Mouse (Mus musculus): ENCODE results near the gene Pkd1l3.

Gene Pkd1l3

GRCm38 (mm10) chr8:109705320-109706075, 91.2 kb downstream of the Pkd1l3 start, which contains the start of gene Zfp821:
Gene Zfp821, plus strand, starts transcription at chr8:109705546.
- peak; percentile 90 to 94 for DNase-seq

DNA sequence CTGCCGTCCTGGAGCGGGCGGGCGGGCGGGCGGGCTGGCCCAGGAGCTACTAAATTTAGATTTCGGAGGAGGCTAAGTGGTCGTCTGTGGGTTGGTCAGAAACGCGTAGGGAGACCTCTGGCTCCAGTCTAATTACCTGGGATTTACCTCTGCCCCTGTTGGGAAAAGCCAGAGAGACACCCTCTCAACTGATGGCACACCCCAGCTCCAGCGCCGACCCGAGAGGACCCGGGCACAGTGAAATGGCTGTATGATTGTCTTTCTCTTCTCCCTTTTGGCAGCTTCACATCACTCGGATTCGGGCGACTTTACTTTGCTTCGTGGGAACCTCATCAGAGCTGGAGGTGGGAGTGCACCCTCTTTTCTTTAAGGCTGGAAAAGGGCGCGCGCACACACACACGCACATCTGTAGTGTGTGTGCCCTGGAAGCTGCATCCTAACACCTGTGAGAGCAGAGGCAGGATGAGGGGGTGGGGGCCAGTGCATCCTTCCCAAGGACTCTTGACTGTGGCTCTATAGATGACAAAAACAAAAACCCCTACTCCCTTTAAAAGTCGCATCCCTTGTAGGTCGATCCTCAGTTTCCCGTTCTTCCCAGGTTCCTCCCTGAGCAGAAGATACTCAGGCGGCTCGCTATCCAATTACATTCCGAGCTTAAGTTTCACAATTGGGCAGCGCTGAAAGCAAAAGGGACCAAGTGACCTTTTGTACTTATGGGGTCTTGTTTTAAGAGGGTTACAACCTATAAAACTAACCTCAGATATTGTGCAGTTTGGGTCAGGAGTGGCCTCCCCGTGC, 92.0 kb downstream of the Pkd1l3 start:
- DNase-seq, result peak in 1 of 2 experiments; percentile 25

- DNase-seq, result peak; percentile 75 to 85
Measured at GRCm38 (mm10) chr8:109706874-109707237, 92.5 kb downstream of the Pkd1l3 start.

DNA sequence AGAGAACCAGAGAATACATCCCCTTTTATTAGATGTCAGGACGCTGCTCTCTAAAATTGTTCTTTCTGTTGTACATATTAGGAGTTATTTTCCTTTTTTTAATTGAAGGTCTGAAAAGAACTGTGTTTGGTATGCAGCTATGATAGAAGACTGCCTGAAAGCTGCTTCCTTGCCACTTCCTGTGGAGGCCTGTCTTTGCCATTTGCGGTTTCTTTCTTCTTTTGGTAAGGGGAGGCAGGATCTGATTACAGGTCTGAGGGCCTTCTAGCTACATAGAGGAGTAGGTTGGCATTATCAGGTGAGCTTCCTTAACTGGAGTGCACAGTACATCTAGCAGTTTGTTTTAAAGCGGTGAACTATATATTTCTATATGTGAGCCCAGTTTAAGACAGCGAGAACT, 93.6 kb downstream of the Pkd1l3 start:
- no peak for DNase-seq

- DNase-seq, result no peak
Measured at GRCm38 (mm10) chr8:109712521-109712920, 98.2 kb downstream of the Pkd1l3 start.

- no peak for DNase-seq
Measured at GRCm38 (mm10) chr8:109714961-109715360, 100.6 kb downstream of the Pkd1l3 start.
